Mouse (Mus musculus) layer of hippocampus, adult 11-12 months (tissue): Measurements from ENCODE around the gene Antxrl.

Source experiments
- DNase-seq: peaks from one replicate; pipeline ENCODE4 v3.0.0; 2022; ENCODE audit warnings: low spot score

Antxrl gene

DNA sequence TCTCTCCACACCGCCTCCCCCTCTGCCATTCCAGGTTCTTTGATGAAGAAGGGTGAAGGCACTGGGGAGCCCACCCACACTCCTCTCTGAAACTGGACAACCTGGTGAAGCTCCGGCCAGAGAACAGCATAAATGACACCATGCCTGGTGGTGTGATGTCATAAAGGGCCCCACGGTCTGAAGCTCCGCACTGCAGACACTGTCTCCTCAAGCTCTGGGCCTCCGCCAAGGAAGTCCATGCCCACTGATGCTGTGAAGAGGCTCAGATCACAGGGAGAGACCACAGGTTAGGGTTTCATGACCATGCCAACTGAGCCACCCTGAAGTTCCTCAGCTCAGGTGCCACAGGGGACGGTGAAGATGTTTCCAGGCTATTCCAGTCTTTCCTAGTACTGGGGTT, at the start of gene Antxrl:
Gene Antxrl (plus strand): TSS at position 192 of the 400 bp plus-strand sequence.
- DNase-seq = no peak

DNA sequence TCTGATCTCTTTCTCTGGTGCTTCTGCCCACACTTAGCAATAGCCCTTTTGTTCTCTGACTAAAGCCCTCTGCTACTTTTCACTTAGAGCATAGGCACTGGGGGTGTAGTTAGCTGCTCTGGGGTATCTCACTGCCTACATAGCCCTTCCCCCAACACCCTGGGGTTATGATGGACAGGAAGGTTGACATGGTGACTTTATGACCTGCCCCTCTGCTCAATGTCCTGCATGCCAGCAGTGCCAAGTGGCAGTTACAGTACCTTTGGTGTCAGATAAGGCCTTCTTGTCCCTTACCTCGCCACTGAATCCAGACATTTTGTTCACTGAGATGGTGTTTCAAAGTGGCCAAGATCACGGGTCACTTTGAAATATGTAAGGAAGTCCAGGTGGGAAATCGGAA, 37.4 kb upstream of the Antxrl start, which contains the start of gene Gm30083:
Gene Gm30083 (minus strand): TSS at position 120 of the 400 bp plus-strand sequence.
- no peak for DNase-seq

DNA sequence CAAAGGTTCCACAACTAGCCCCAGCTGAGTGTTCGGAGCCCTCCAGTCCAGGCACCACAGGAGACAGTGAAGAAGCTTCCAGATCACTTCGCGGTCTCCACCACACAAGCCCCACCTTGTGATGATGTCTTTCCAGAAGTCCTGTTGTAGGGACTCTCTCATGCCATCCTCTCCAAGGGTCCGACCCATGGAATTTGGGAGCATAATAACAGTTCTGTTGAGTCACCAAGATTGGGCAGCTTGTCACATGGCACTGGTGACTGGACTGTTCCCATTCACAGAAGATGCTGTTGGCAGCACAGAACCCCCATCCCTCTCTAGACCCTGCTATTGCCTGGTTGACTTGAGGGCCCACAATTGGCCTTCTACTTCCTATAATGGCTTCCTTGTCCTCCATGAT, 36.1 kb upstream of the Antxrl start, which contains the start of gene Gm5460:
Gene Gm5460 (plus strand): TSS at position 378 of the 400 bp plus-strand sequence.
- no peak for DNase-seq

DNA sequence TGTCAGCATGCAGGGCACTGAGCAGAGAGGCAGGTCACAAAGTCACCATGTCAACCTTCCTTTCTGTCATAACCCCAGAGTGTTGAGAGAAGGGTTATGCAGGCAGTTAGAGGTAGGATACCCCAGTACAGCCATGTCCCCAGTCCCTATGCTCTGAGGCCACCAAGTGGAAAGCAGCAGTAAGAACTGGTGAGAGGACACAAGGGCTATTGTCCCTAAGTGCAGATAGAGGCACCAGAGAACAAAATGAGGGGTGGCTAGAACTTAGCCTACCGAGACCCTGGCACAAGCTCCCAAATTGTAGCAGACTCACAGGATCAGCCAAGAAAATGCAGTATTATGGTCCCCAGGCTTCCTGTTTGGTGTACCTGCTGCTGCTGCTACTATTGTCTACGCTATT, 35.6 kb upstream of the Antxrl start:
- no peak for DNase-seq

DNA sequence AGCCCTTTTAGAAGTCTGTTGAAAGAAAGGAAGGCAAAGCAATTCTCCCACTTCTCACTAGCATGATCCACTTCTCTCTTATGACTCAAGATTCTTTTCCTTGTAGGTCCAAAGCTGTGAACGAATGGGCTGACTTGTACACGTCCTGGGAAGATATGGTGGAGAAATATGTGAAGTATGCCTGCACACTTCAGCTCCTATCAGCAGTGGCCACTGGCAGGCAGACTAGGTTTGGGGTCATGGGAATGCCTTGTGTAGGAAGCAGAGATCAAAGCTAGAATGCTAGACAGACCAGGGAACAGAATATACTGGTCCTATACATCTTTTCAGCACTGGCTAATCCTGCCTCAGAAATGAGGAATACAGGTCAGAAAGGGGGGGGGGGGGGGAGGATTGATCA, 25.8 kb upstream of the Antxrl start:
- no peak for DNase-seq

DNA sequence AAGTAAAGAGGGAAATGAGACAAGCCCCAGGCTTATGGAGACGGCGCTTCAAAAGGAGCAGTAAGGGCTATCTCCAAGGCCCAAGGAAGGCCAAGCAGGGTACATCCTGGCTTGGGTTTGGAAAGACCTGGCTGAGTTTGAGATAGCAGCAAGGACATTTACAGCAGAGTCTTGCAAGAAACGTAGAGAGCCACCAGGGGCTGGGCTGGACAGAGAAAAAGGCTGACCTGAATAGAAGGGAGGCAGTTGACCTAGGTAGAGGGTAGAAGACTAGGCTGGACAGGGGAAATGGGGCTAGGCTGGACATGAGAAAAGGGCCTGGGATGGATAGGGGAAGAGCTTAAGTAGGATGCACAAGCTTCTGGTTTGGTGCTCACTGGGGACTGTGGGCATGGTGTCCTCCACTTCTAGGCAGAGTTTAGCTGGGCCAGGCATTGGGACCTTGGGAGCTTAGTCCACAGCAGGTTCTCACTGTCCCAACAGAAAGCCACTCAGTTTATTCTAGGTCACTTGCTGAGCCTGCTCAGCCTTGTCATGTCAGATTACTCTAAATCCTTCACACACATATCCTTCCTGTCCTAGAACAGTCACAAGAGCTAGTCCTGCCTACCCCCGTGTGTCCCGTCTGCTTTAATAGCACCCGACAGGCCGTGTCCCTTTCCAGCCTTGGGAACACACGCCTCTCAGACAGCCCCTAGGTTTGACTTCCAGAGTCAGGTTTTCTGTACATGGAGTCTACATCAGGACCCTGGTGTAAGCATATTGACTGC, 18.5 kb upstream of the Antxrl start:
- no peak for DNase-seq

DNA sequence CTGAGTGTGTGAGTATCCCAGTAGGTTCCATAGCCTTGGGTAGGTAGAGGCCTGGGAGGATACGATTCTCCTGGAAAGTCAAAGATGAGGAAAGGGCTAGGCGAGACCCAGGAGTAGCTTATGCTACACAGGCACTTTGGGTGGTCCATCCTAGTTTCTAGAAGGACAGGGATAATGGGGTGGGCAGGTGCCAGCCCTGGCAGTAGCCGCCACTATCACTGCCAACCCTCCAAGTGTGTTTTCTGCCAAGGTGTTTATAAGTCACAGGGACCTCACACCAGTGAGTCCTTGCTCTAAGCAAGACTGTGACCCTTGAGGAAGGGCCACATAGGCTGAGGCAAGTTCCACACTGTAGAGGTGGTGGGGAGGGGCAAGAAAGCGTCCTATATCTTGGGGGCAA, 11.3 kb upstream of the Antxrl start:
- no peak for DNase-seq

DNA sequence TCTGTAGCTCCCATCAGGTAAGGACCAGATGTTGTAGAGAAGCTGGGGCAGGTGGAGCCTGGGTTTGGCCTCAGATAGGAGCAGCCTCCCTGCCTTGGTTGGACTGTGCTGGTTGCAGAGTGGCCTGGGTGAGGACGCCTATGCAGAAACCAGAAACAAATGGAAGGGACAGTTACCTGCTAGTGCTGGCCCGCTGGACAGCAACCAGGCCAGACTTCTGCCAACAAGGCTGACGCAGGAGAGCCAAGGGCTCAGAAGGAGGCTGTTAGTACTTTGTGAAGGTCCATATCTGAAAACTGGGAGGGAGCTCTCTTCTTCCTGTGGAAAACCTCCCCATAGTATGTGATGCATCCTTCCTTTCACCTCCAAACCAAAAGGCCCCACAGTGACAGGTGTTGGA, 9.2 kb upstream of the Antxrl start:
- DNase-seq = no peak

DNA sequence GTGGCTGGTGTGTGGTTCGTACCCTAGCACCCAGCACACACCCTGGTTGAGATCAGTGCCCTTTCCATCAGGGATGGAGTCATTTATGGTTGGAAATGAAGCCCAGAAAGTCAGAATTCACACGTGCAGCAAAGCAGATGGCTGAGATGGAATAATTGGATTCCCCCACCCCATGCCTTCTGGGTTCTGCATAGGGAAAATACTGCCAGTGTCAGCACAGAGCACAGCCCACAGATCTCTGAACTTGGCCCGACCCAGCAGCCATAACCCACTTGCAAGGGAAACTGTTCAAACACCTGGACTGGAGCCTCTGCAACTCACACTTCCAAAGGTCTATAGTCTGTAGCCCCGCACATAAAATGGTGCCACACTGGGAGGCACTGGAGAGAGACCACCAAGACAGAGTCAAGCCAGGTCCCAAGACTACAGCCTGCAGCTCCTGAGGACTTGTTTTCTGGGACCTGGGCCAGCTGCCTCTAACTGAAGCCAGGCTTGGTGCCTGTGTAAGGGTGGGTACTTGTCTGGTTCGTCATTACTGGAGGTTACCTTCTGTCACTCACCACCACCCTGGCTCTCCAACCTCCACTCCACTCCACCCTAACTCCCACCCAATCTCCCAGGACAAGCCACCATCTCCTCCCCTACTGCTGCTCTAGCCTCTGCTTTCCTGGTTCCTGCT, 2.3 kb upstream of the Antxrl start:
- no peak for DNase-seq

DNA sequence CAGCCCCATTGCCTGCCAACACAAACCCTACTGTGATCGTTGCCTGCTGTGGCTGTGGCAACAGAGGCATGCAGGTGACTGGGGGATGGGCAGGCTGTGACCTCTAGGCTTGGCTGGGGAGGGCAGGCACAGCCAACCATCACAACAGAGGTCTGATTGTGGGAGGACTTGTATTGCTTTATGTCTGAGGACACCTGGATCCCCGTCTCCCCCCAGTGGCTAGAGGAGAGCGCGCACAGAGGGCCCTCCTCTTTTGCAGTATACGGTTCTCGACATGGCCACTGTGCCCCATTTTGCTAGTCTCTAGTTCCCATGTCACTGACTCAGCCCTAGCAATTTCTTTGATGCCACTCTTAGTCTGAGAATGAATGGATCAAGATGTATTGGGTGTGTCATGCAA, 19.2 kb downstream of the Antxrl start:
- DNase-seq = no peak

DNA sequence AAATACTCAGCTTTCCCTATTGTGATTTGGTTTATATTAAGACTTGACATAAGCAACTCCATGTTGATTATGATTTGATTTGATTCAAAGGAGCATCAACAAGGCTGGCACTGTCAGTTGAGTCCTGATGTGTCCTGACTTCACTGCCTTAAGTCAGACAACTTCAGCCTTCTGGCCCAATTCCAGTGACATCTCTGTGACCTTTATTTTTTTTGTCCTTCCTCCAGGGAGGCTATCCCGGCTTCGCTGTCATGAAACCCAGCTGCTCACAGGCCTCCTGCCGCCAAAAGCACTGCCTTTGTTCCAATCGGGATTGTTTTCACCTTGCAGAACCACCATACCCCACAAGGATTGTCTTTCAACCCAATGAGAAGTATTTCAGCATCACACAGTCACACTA, 22.8 kb downstream of the Antxrl start:
- DNase-seq = no peak

DNA sequence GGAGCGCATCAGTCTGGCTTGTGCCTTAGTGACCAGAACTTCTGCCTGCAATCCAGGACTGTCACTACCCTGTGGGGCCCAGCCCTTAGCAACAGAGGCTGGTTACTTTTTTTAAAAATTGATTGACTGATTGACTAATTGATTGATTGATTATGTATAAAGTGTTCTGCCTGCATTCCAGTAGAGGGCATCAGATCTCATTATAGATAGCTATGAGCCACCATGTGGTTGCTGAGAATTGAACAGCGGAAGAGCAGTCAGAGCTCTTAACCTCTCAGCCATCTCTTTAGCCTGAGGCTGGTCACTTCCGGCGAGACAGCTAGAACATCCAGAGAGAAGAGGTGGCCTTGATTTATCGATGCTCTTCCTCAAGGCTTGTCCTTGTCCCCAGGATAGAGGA, 24.7 kb downstream of the Antxrl start:
- no peak for DNase-seq

DNA sequence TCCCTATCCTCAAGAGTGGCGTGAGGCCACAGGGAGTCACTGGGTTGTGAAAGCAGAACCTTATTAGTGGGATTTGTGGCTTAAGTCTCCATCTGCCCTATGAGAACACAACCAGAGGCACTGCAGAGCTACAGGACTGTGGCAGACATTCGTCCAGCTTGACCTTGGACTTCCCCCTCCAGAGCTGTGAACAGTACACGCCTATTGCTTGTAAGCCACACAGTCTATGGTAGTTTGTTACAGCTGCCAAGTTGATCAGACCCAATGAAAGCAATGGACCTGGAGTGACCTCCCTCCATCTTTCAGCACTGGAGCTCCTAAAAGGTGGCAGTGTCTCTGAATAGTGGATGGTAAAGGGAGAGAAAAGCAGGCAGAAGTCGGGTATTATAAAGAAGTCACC, 25.8 kb downstream of the Antxrl start:
- no peak for DNase-seq

DNA sequence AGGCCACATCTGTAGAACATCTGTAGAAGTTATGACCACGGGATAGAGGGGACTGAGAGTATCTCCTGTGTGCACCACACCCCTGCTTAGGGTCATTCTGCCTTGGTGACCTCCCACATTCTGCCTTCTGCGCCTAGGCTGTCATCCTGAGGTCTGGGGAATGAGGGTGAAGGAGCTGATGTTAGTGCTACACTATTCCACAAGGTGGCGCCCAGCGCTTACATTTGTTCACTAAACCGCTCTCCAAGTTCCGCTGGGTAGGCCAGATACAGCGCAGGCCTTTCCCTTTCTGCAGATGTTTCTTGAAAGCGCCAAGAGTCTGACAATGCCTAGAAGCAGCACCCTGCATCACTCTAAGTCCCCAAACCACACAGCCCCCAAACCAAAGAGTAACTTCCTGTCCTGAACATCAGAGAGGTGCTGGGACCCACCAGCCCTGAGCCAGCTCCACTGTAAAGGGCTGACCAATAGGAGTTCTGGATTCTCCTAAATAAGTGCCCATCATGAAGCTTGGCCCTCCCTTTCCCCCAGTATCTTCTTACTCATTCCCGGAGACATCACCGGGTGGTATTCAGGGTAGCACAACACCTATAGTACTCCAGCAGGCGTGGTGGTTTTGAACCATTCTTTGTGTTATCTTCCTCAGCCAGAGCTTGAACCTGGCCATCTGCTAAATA, 28.0 kb downstream of the Antxrl start:
- DNase-seq = peak; percentile 69

DNA sequence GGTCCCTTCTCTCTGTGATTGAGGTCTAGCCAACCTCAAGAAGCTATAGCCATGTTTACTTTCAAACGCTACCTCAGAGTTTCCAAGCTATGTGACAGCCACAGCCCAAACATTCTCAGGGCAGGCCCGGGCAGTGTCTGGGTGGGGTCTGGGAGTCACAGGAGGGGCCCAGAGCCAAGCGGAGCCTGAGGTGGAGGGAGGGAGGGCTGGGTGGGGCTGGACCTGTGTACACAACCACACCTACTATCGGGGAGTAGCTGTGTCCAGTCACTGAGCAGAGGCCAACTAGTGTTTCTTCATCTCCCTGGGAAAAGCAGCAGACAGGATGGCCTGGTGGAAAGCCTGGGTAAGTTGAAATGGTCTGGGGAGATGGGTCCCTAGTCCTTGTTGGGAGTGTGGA, 33.2 kb downstream of the Antxrl start, which contains the start of gene Anxa8:
Gene Anxa8 (plus strand): TSS at position 251 of the 400 bp plus-strand sequence.
- DNase-seq = no peak

DNA sequence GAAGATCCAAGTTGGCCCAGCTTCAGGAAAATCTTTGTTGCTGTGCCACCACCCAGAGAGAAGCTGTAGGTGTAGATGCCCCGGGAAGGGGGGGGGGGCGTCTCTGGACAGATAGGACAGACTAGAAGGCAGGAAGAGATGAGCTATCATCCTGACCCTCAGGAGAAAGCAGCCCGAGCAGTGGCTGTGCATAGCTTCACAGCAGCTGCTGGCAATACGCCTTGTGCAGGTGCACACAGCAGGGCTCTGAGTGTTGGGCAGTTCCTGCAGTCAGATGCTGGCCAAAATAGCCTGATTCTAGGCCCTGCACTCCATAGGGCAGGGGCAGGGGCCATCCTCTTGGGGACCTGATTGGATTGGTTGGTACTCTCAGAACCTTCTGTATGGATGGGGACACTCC, 34.3 kb downstream of the Antxrl start:
- no peak for DNase-seq

DNA sequence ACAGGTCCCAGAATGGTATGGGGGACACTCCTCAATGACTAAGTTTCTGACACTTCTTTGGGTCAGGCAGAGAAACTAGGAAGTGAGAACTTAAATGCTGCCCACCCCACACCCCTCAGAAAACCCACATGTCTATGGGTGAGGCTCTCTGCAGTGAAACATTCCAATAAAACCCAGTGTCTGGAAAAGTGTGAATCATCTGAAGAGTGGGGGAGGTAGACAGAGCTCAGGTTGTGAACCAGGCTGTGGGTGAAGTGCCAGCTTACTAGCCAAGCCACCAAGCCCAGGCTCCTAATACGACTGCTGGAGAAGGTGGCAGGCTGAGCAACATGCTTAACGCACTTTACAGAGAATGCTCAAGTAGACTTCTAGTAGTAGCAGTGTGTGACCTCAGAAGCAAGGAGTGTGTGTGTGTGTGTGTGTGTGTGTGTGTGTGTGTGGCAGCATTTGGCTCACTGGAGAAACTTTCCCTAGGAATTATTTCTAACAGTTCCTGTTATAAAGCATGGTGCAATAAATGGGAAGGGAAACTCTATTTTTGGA, 35.4 kb downstream of the Antxrl start:
- DNase-seq = no peak

DNA sequence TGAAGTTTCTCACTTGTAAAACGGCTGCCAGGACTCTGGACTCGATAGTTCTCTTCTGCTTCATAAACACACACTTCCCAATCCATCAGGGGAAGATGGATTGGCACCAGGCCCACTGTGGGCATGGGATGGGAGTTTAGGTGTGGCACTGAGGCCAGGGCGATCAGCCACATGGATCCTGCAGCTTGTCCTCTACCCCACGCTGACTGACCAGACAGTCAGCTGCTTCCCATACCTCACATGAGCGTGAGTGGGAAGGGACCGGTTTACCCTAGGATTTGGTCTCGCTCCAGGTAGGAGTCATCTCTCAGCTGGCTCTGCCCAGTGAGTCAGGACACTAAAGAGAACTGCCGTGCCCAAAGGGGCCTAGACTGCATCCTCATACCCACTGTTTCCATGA, 37.3 kb downstream of the Antxrl start:
- DNase-seq = no peak

DNA sequence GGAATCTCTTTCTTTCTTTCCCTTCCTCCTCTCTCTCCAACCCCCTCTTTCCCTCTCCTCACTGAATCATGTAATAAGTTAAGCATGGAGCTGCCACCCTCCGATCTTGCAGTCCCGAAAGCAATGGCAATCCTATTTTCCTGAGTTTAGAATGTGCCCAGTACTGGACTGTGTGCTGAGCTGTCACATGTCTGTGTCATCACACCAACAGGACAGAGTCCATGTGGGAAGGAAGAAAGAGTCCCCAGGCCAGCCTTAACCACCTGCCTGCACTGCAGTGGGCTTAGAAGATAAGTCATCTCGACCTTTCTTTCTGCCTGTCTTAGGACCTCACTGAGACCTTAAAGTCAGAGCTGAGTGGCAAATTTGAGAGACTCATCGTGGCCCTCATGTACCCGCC, 39.0 kb downstream of the Antxrl start:
- DNase-seq = no peak

DNA sequence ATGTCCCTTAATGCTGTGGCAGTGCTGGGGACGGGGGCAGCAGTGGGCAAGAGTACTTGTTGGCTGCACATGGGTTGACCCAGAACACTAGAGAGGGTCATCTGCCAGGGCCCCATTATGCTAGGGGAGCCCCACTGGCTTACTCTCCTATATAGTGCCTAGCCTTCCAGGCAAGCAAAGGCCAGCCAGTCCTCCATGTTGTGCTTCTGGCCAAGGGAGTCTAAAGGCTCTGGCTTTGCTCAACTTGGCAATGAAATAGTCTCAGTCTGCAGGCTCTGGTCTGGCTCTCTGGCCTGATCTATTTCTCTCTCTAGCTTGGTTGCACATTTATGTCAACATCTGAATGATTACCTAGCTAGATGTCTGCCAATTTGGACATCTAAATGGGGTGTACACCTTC, 40.3 kb downstream of the Antxrl start:
- no peak for DNase-seq

DNA sequence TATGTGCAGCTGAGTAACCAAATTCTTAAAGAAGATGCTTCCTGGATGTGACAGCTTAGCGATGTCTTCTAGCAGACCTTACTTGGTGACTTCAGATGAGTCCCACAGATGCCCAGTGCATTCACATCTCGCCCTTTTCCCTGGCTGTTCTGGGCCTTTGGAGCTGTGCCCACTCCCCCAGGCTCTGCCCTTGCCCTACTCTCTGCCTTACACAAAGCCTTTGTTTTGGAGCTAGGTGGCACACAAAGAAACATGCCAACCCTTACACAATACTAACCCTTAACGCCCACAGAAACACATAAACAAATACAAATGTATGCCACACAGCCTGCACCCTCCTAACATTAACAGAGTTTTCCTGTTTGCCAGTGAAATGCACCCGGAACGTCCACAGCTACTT, 43.7 kb downstream of the Antxrl start:
- DNase-seq = no peak

DNA sequence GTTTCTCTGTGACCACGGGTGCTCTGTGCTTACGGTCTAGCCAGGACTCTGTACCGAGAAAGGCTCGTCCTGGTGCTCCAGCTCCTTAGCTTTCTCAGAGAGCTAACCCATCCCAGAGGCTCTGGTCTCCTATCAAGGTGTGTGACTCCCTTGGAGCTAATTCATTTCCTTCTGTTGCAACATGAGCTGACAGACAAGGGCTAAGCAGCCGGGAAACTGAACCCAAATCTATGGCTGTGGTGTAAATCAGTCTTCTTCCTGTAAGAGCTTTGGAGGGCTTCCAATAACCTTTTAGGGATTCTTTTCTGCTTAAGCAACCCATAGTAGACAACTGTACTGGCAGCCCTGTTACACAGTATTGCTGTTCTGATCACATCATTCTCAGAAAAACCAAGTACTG, 50.1 kb downstream of the Antxrl start, which contains the start of gene A630023A22Rik:
Gene A630023A22Rik (minus strand): TSS at position 154 of the 400 bp plus-strand sequence.
- DNase-seq = no peak

DNA sequence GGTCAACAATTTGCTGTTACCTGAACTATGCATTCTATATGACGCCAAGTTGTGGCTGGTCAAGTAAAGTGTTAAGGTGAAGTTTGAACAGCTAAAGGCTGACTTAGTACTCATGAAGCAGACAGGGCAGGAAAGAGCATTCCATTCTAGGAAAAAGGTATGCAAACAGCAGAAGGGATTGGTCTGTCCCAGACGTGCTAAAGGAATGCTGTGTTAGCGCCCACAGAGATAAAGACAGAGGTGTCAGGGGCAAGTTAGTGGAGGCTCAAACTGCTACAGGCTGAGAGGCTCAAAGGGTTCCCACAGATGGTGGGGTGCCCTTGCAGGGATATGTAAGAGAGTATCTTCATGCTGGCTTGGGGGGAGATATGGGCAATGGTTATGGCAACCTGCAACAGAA, 51.3 kb downstream of the Antxrl start:
- DNase-seq = no peak
